Comparison of ENCODE assay signal across 9 mouse cellular contexts in the genomic region with DNA sequence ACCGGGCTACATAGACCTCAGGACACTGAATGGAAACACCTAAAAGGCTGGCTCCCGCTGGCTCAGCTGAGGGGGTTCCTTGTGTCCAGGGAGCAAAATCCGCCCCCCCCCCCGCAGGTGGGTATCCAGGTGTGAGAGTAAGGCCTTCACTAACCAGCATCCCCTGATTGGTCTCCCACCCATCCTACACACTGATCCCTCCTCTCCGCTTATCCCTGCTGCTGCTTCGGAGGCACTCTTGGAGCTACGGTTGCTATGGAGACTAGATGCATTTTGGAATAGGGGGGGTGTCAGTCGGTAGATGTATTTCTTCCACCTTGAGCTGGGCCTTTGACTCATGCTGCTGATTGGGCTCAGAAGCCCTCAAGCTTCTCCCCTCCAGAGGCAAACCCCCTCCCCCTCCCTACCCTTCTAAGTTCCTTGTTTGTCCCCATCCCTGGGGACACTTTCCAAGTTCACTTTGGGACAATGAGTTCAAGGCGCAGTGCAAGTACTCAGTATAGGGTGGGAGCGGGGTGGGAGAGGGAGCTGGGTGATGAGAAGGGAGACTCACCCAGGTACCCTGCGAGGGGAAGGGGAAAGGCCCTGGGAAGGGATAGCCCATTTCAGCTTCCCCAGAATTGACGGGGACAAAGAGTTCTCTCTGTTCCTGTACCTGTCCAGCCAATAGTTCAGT. TPM values are rescaled to one million over a fixed set of nuclear protein-coding genes. Genes with fewer than 3 reads are reported as not detected.
DNase-seq lines count a peak whose midpoint lies in the region; ATAC-seq and TF ChIP-seq lines count a peak whose summit lies in the region.
"Had no signal": no experiment of that assay in that cellular context is flagged by ENCODE, and none has a peak within 500 bp of the region (broad histone marks: within the 10 kb centered on the region; RNA-seq: fewer than 3 reads in every experiment).

No protein-coding gene starts in this region.

- H3K4me1 ChIP-seq in kidney, postnatal 0 days (replicated peaks; ENCODE audit: insufficient read depth, low read length): peaks cover 27% of the 10 kb centered on the region
- peaks cover 45% of the 10 kb centered on the region for H3K4me1 ChIP-seq in embryonic facial prominence, embryonic 15.5 days

- peaks cover 48% of the 10 kb centered on the region for H3K27me3 ChIP-seq in kidney, postnatal 0 days (ENCODE audit: insufficient read depth, low read length)
- H3K27me3 ChIP-seq in embryonic facial prominence, embryonic 15.5 days: peaks cover 72% of the 10 kb centered on the region

- peak overlapping the region; percentile 72; the same call in 1 of the 2 replicates for H3K4me2 ChIP-seq in kidney, postnatal 0 days (ENCODE audit: low read length)
- H3K4me2 ChIP-seq in embryonic facial prominence, embryonic 15.5 days (replicated peaks): peak overlapping the region; percentile 93

- WGBS in kidney, postnatal 0 days: 3% methylated on average over 12 of the region's 12 CpGs
- 6% methylated on average over 12 of the region's 12 CpGs for WGBS in embryonic facial prominence, embryonic 15.5 days

- no peak for TF ChIP-seq CTCF in kidney, postnatal 0 days (IDR thresholded peaks at IDR 0.05; ENCODE audit: low read depth)

- DNase-seq in kidney, postnatal 0 days (ENCODE audit: low spot score): no peak
- DNase-seq in kidney, postnatal 25 days: no peak
- DNase-seq in left cerebral cortex, postnatal 36 days (ENCODE audit: low spot score in 2 of 2): peak; percentile 65 to 69
- DNase-seq in right cerebral cortex, adult 18-20 months: peak; percentile 82
- DNase-seq in layer of hippocampus, adult 9-10 months (ENCODE audit: low spot score): no peak

- no peaks in the 10 kb centered on the region for H3K36me3 ChIP-seq in kidney, postnatal 0 days (ENCODE audit: insufficient read depth, low read length)
- H3K36me3 ChIP-seq in embryonic facial prominence, embryonic 15.5 days: no peaks in the 10 kb centered on the region

- no peaks in the 10 kb centered on the region for H3K9me3 ChIP-seq in kidney, postnatal 0 days (replicated peaks; ENCODE audit: low read length)
- no peaks in the 10 kb centered on the region for H3K9me3 ChIP-seq in embryonic facial prominence, embryonic 15.5 days (replicated peaks)

- intact Hi-C loops in left cerebral cortex, postnatal 36 days (cut with DNase I): loop anchor here (5.0 kb wide), 1 partner anchor 89 kb away; the partner anchor contains the start of gene B4galnt1

- no peak overlapping the region for H3K9ac ChIP-seq in kidney, postnatal 0 days (ENCODE audit: low read depth, low read length)
- H3K9ac ChIP-seq in embryonic facial prominence, embryonic 15.5 days: no peak overlapping the region

- no peak overlapping the region for H3K27ac ChIP-seq in kidney, postnatal 0 days
- H3K27ac ChIP-seq in embryonic facial prominence, embryonic 15.5 days (replicated peaks): no peak overlapping the region

- no peak for ATAC-seq in kidney, postnatal 0 days (replicated peaks; ENCODE audit: low FRiP score, low read depth)
- ATAC-seq in embryonic facial prominence, embryonic 15.5 days (ENCODE audit: insufficient number of reproducible peaks, low FRiP score, low TSS enrichment, low read depth): no peak
- ATAC-seq in activated CD4-positive, CD25-positive, alpha-beta regulatory T cell, adult 4 months: no peak
- ATAC-seq in inflammation-experienced regulatory T-cells, adult 6 months: no peak

- peak overlapping the region; percentile 43 for H3K4me3 ChIP-seq in kidney, postnatal 0 days (replicated peaks; ENCODE audit: low read depth, low read length)
- H3K4me3 ChIP-seq in embryonic facial prominence, embryonic 15.5 days (replicated peaks): peak overlapping the region; percentile 57

RNA-seq across cellular contexts. Expression of gene Agap2, which starts 3.1 kb away (rescaled TPM):
- 0.04 and 0.09 TPM in 2 replicates for polyA plus RNA-seq in kidney, postnatal 0 days (2015; fragmentation: Nextera tagmentation; extraction: Ambion mirVana)
- polyA plus RNA-seq in embryonic facial prominence, embryonic 15.5 days (2015; fragmentation: Nextera tagmentation; extraction: Ambion mirVana): 0.45 and 0.49 TPM in 2 replicates
- 100 to 1,000 TPM; 680 to 686 TPM for total RNA-seq in left cerebral cortex, postnatal 36 days (2021)
- polyA plus RNA-seq in activated CD4-positive, CD25-positive, alpha-beta regulatory T cell, adult 4 months (2017; shearing (Covaris generic)): 10 to 100 TPM; 20.4 to 29.9 TPM
- 10 to 100 TPM; 25.9 to 32.1 (median 31.2) TPM for polyA plus RNA-seq in inflammation-experienced regulatory T-cells, adult 6 months (2017; shearing (Covaris generic))

RNA-seq across cellular contexts. Expression of gene Tspan31, which starts 8.1 kb away (rescaled TPM):
- polyA plus RNA-seq in kidney, postnatal 0 days (2015; fragmentation: Nextera tagmentation; extraction: Ambion mirVana): 157 and 171 TPM in 2 replicates
- 175 and 177 TPM in 2 replicates for polyA plus RNA-seq in embryonic facial prominence, embryonic 15.5 days (2015; fragmentation: Nextera tagmentation; extraction: Ambion mirVana)
- total RNA-seq in left cerebral cortex, postnatal 36 days (2021): 10 to 100 TPM; 63.5 to 66.3 TPM
- 100 to 1,000 TPM in 1 of 2 experiments, 10 to 100 TPM in 1; 99.2 to 103 TPM for polyA plus RNA-seq in activated CD4-positive, CD25-positive, alpha-beta regulatory T cell, adult 4 months (2017; shearing (Covaris generic))
- 100 to 1,000 TPM in 2 of 3 experiments, 10 to 100 TPM in 1; 97.8 to 134 (median 127) TPM for polyA plus RNA-seq in inflammation-experienced regulatory T-cells, adult 6 months (2017; shearing (Covaris generic))

RNA-seq across cellular contexts. Expression of gene Cdk4, which starts 14.8 kb away (rescaled TPM):
- polyA plus RNA-seq in kidney, postnatal 0 days (2015; fragmentation: Nextera tagmentation; extraction: Ambion mirVana): 1,113 and 1,153 TPM in 2 replicates
- 1,372 and 1,398 TPM in 2 replicates for polyA plus RNA-seq in embryonic facial prominence, embryonic 15.5 days (2015; fragmentation: Nextera tagmentation; extraction: Ambion mirVana)
- total RNA-seq in left cerebral cortex, postnatal 36 days (2021): 10 to 100 TPM; 76.9 to 88.1 TPM
- 100 to 1,000 TPM; 304 to 317 TPM for polyA plus RNA-seq in activated CD4-positive, CD25-positive, alpha-beta regulatory T cell, adult 4 months (2017; shearing (Covaris generic))
- 100 to 1,000 TPM; 284 to 347 (median 295) TPM for polyA plus RNA-seq in inflammation-experienced regulatory T-cells, adult 6 months (2017; shearing (Covaris generic))

RNA-seq across cellular contexts. Expression of gene March9, which starts 18.2 kb away (rescaled TPM):
- 1.6 and 1.9 TPM in 2 replicates for polyA plus RNA-seq in kidney, postnatal 0 days (2015; fragmentation: Nextera tagmentation; extraction: Ambion mirVana)
- polyA plus RNA-seq in embryonic facial prominence, embryonic 15.5 days (2015; fragmentation: Nextera tagmentation; extraction: Ambion mirVana): 1.8 and 2.4 TPM in 2 replicates
- total RNA-seq in left cerebral cortex, postnatal 36 days (2021): 10 to 100 TPM; 21.5 to 24.9 TPM
- 1 to 10 TPM in 1 of 2 experiments, under 1 TPM in 1; 0.65 to 1.0 TPM for polyA plus RNA-seq in activated CD4-positive, CD25-positive, alpha-beta regulatory T cell, adult 4 months (2017; shearing (Covaris generic))
- polyA plus RNA-seq in inflammation-experienced regulatory T-cells, adult 6 months (2017; shearing (Covaris generic)): under 1 TPM; 0.35 to 0.84 (median 0.72) TPM

RNA-seq across cellular contexts. Expression of gene Cyp27b1, which starts 30.1 kb away (rescaled TPM):
- 38.9 and 58.0 TPM in 2 replicates for polyA plus RNA-seq in kidney, postnatal 0 days (2015; fragmentation: Nextera tagmentation; extraction: Ambion mirVana)
- polyA plus RNA-seq in embryonic facial prominence, embryonic 15.5 days (2015; fragmentation: Nextera tagmentation; extraction: Ambion mirVana): 0.13 and 0.41 TPM in 2 replicates
- 1 to 10 TPM in 1 of 2 experiments, under 1 TPM in 1; 0.39 to 1.2 TPM for total RNA-seq in left cerebral cortex, postnatal 36 days (2021)
- polyA plus RNA-seq in activated CD4-positive, CD25-positive, alpha-beta regulatory T cell, adult 4 months (2017; shearing (Covaris generic)): not detected
- not detected for polyA plus RNA-seq in inflammation-experienced regulatory T-cells, adult 6 months (2017; shearing (Covaris generic))
- total RNA-seq: hematopoietic stem cell, adult 5-6 weeks had no signal

Comparison
In these comparisons a context has a peak if more than half of its experiments do, and no peak if none do; other contexts are left out.
1. DNase-seq: peak in left cerebral cortex, postnatal 36 days (2 of 2) and right cerebral cortex, adult 18-20 months (single experiment); none in kidney, postnatal 0 days (single experiment), kidney, postnatal 25 days (0 of 2) and layer of hippocampus, adult 9-10 months (single experiment).
2. RNA of gene Agap2, which starts 3.1 kb away (polyA plus RNA-seq): 25.9 to 32.1 TPM in inflammation-experienced regulatory T-cells, adult 6 months and 20.4 to 29.9 TPM in activated CD4-positive, CD25-positive, alpha-beta regulatory T cell, adult 4 months; 0.45 to 0.49 TPM in embryonic facial prominence, embryonic 15.5 days and 0.04 to 0.09 TPM in kidney, postnatal 0 days; every median in the first group is over 10 times any median in the second.